Mouse (Mus musculus): ENCODE measurements around the gene Mapkap1. TPM values are rescaled to one million over a fixed set of nuclear protein-coding genes. Genes with fewer than 3 reads are reported as not detected.

The Mapkap1 gene
- polyA plus RNA-seq, 1 experiment: 39.6 TPM

DNA sequence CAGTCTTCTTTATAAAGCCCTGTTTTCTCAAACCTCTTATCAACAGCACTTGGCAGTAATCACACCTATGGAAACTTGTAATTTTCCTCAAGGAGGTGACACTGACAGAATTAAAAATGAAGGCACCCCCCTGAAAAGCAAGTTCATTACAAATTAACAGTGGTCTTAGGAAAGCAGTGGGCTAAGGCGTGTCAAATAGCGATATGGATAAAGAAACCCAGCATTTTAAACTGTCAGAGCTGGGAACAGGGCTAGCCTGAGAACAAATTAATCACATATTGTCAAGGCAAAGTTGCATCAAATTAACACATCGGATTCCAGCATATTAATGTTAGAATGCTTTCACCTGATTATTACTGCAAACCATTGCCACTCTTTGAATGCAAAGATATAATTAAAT is 55.9 kb downstream of the Mapkap1 start:
- no peak overlapping the region for H3K4me3 ChIP-seq
- H3K27me3 ChIP-seq (ENCODE audit: control insufficient read depth, insufficient read depth, insufficient read length): no peaks in the 10 kb centered on the region
- H3K4me2 ChIP-seq (ENCODE audit: low read depth): no peak overlapping the region
- no peak overlapping the region for H3ac ChIP-seq (ENCODE audit: control insufficient read depth, insufficient read length)
- TF ChIP-seq SRF (IDR thresholded peaks at IDR 0.05; ENCODE audit: control insufficient read depth, insufficient read length, low read depth): no peak
- no peak for TF ChIP-seq MAX (IDR thresholded peaks at IDR 0.05; ENCODE audit: low read depth)
- TF ChIP-seq E2F4 (IDR thresholded peaks at IDR 0.05; ENCODE audit: insufficient read depth): no peak
- TF ChIP-seq REST (IDR thresholded peaks at IDR 0.05; ENCODE audit: insufficient read depth, insufficient read length): no peak
- no peak for TF ChIP-seq MYOG (IDR thresholded peaks at IDR 0.05; ENCODE audit: control insufficient read depth in 1 of 3, insufficient read depth in 1 of 3, insufficient read length in 2 of 3, low read depth in 2 of 3)
- TF ChIP-seq CEBPB (IDR thresholded peaks at IDR 0.05; ENCODE audit: insufficient read depth, poor library complexity, severe bottlenecking): no peak
- TF ChIP-seq TCF12 (IDR thresholded peaks at IDR 0.05; ENCODE audit: insufficient read depth, poor library complexity, severe bottlenecking): no peak
- no peak for TF ChIP-seq USF1 (IDR thresholded peaks at IDR 0.05; ENCODE audit: low read depth)
- no peak for TF ChIP-seq TCF3 (IDR thresholded peaks at IDR 0.05; ENCODE audit: insufficient read length, low read depth)
- no peak for TF ChIP-seq POLR2AphosphoS2 (IDR thresholded peaks at IDR 0.05; ENCODE audit: insufficient read length, low read depth)
- TF ChIP-seq MYOD1 (IDR thresholded peaks at IDR 0.05; ENCODE audit: control insufficient read depth in 1 of 3, insufficient read length in 2 of 3, low read depth in 2 of 3): no peak
- no peak for TF ChIP-seq POLR2A (IDR thresholded peaks at IDR 0.05; ENCODE audit: insufficient read length, low read depth)
- H3K79me2 ChIP-seq (ENCODE audit: control insufficient read depth, insufficient read depth): no peaks in the 10 kb centered on the region
- H3K36me3 ChIP-seq (ENCODE audit: control insufficient read depth, insufficient read depth): no peaks in the 10 kb centered on the region

DNA sequence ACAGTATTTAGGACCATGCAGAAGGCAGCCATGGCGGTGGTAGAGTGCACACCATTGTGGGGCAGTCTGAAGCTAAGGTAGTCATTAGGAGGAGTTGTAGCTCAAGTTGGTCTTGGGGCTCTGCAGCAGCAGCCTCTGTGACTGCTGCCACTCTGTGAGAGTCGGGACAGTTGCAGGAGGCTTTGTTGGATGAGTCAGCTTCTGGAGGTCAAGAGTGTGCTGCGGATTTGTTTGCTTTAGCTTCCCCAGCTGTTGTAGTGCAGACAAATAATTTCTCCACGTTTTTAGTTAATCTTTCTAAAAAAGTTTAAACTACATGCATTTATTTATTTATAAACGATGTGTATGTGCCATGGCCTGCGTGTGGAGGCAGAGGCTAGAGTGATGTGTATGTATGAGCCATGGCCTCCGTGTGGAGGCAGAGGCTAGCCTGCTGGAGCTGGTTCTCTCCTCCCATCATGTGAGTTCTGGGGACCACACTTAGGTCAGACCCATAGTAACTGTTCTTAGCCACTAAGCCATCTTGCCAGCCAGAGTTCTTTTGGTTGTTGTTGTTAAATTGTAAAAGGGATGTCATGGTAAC is 62.1 kb downstream of the Mapkap1 start:
- TF ChIP-seq MYOG (IDR thresholded peaks at IDR 0.05; ENCODE audit: control insufficient read depth in 1 of 3, insufficient read depth in 1 of 3, insufficient read length in 2 of 3, low read depth in 2 of 3) (peak in 2 of 3 experiments; percentile 59 to 66), E2F4 (IDR thresholded peaks at IDR 0.05; ENCODE audit: insufficient read depth) (no peak), MYOD1 (IDR thresholded peaks at IDR 0.05; ENCODE audit: control insufficient read depth in 1 of 3, insufficient read length in 2 of 3, low read depth in 2 of 3) (peak in 2 of 3 experiments; percentile 24 to 51), TCF12 (IDR thresholded peaks at IDR 0.05; ENCODE audit: insufficient read depth, poor library complexity, severe bottlenecking) (peak; percentile 1)
- no peaks in the 10 kb centered on the region for H3K27me3 ChIP-seq (ENCODE audit: control insufficient read depth, insufficient read depth, insufficient read length)
- H3ac ChIP-seq (ENCODE audit: control insufficient read depth, insufficient read length): no peak overlapping the region
- H3K4me2 ChIP-seq (ENCODE audit: low read depth): peak overlapping the region; percentile 69
- no peaks in the 10 kb centered on the region for H3K79me2 ChIP-seq (ENCODE audit: control insufficient read depth, insufficient read depth)
- no peak overlapping the region for H3K4me3 ChIP-seq
- no peaks in the 10 kb centered on the region for H3K36me3 ChIP-seq (ENCODE audit: control insufficient read depth, insufficient read depth)

DNA sequence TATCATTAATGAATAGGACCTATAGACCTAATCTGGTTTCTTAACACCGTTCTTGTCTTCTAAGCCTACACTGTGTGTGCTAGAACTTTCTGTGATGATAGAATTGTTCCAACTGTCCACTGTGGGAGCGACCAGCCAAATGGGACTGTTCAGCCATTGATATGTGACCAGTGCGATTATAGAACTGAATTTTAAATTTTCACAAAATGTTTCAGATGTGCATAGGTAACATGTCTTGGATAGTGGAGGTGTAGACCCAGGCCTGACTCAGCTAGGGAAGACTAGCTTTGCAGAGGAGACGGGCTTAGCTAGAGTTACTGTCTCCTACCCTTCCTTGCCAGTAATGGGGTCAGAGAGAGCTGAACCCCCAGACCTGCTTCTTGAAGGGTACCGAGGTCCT is 62.8 kb downstream of the Mapkap1 start:
- Histone ChIP-seq H3K36me3 (ENCODE audit: control insufficient read depth, insufficient read depth) (no peaks in the 10 kb centered on the region), H3K4me2 (ENCODE audit: low read depth) (peak overlapping the region; percentile 69), H3ac (ENCODE audit: control insufficient read depth, insufficient read length) (no peak overlapping the region), H3K79me2 (ENCODE audit: control insufficient read depth, insufficient read depth) (no peaks in the 10 kb centered on the region), H3K27me3 (ENCODE audit: control insufficient read depth, insufficient read depth, insufficient read length) (no peaks in the 10 kb centered on the region), H3K4me3 (no peak overlapping the region)
- TF ChIP-seq MYOD1 (IDR thresholded peaks at IDR 0.05; ENCODE audit: control insufficient read depth in 1 of 3, insufficient read length in 2 of 3, low read depth in 2 of 3): no peak
- no peak for TF ChIP-seq MYOG (IDR thresholded peaks at IDR 0.05; ENCODE audit: control insufficient read depth in 1 of 3, insufficient read depth in 1 of 3, insufficient read length in 2 of 3, low read depth in 2 of 3)
- TF ChIP-seq MAX (IDR thresholded peaks at IDR 0.05; ENCODE audit: low read depth): no peak
- no peak for TF ChIP-seq E2F4 (IDR thresholded peaks at IDR 0.05; ENCODE audit: insufficient read depth)
- no peak for TF ChIP-seq USF1 (IDR thresholded peaks at IDR 0.05; ENCODE audit: low read depth)
- TF ChIP-seq SRF (IDR thresholded peaks at IDR 0.05; ENCODE audit: control insufficient read depth, insufficient read length, low read depth): no peak
- no peak for TF ChIP-seq REST (IDR thresholded peaks at IDR 0.05; ENCODE audit: insufficient read depth, insufficient read length)
- TF ChIP-seq POLR2AphosphoS2 (IDR thresholded peaks at IDR 0.05; ENCODE audit: insufficient read length, low read depth): no peak
- TF ChIP-seq TCF12 (IDR thresholded peaks at IDR 0.05; ENCODE audit: insufficient read depth, poor library complexity, severe bottlenecking): no peak
- TF ChIP-seq CEBPB (IDR thresholded peaks at IDR 0.05; ENCODE audit: insufficient read depth, poor library complexity, severe bottlenecking): no peak
- no peak for TF ChIP-seq POLR2A (IDR thresholded peaks at IDR 0.05; ENCODE audit: insufficient read length, low read depth)
- TF ChIP-seq TCF3 (IDR thresholded peaks at IDR 0.05; ENCODE audit: insufficient read length, low read depth): no peak

DNA sequence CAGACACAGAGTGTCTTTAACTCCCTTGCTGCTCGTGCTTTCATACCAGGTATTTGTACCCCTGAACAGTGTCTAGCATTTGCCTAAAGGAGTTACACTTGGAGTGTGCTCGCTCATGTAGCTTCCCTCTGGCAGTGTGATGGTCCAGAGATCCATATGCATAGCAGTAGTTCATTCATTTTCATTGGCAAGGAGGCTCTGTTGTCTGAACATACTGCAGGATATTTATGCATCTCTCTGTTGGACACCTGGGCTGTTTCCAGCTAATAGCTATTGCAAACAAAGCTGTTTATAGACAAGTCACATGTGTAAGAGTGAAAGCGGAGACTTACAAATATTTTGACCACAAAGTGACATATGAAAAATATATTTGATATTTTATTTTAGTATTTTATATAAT is 67.2 kb downstream of the Mapkap1 start:
- TF ChIP-seq MYOD1 (IDR thresholded peaks at IDR 0.05; ENCODE audit: control insufficient read depth in 1 of 3, insufficient read length in 2 of 3, low read depth in 2 of 3) (no peak), TCF3 (IDR thresholded peaks at IDR 0.05; ENCODE audit: insufficient read length, low read depth) (no peak), USF1 (IDR thresholded peaks at IDR 0.05; ENCODE audit: low read depth) (no peak), POLR2A (IDR thresholded peaks at IDR 0.05; ENCODE audit: insufficient read length, low read depth) (no peak), MYOG (IDR thresholded peaks at IDR 0.05; ENCODE audit: control insufficient read depth in 1 of 3, insufficient read depth in 1 of 3, insufficient read length in 2 of 3, low read depth in 2 of 3) (no peak), POLR2AphosphoS2 (IDR thresholded peaks at IDR 0.05; ENCODE audit: insufficient read length, low read depth) (no peak), CEBPB (IDR thresholded peaks at IDR 0.05; ENCODE audit: insufficient read depth, poor library complexity, severe bottlenecking) (no peak), REST (IDR thresholded peaks at IDR 0.05; ENCODE audit: insufficient read depth, insufficient read length) (no peak), MAX (IDR thresholded peaks at IDR 0.05; ENCODE audit: low read depth) (no peak), SRF (IDR thresholded peaks at IDR 0.05; ENCODE audit: control insufficient read depth, insufficient read length, low read depth) (no peak), TCF12 (IDR thresholded peaks at IDR 0.05; ENCODE audit: insufficient read depth, poor library complexity, severe bottlenecking) (no peak), E2F4 (IDR thresholded peaks at IDR 0.05; ENCODE audit: insufficient read depth) (no peak)
- Histone ChIP-seq H3K36me3 (ENCODE audit: control insufficient read depth, insufficient read depth) (no peaks in the 10 kb centered on the region), H3K4me2 (ENCODE audit: low read depth) (no peak overlapping the region), H3K27me3 (ENCODE audit: control insufficient read depth, insufficient read depth, insufficient read length) (no peaks in the 10 kb centered on the region), H3ac (ENCODE audit: control insufficient read depth, insufficient read length) (no peak overlapping the region), H3K79me2 (ENCODE audit: control insufficient read depth, insufficient read depth) (no peaks in the 10 kb centered on the region), H3K4me3 (no peak overlapping the region)
